Mouse (Mus musculus): ENCODE data around the gene Pofut1. TPM values are rescaled to one million over a fixed set of nuclear protein-coding genes. Genes with fewer than 3 reads are reported as not detected.
"Not testable (repeated sequence)": the region's sequence is repeated elsewhere in the genome, so short reads cannot be mapped to it uniquely, and the experiment has no call there.

The Pofut1 gene
- total RNA-seq, 4 experiments from 2014 or later: 16.2 to 17.9 (median 17.3) TPM

GRCm38 (mm10) chr2:153238406-153238805 is 2.9 kb upstream of the Pofut1 start:
- DNase-seq (ENCODE audit: low spot score in 2 of 2): no peak

GRCm38 (mm10) chr2:153239021-153239859 is 2.1 kb upstream of the Pofut1 start:
- DNase-seq (ENCODE audit: low spot score in 2 of 2): no peak

- no peak for DNase-seq (ENCODE audit: low spot score in 2 of 2)
Measured at GRCm38 (mm10) chr2:153239860-153240480, 1.4 kb upstream of the Pofut1 start.

- DNase-seq (ENCODE audit: low spot score in 2 of 2): peak in 1 of 2 experiments; percentile 12
Measured at GRCm38 (mm10) chr2:153240701-153241235, 565 bp upstream of the Pofut1 start.

GRCm38 (mm10) chr2:153242156-153242555 is 823 bp downstream of the Pofut1 start:
- no peak for DNase-seq (ENCODE audit: low spot score in 2 of 2)

- DNase-seq (ENCODE audit: low spot score in 2 of 2): no peak
Measured at GRCm38 (mm10) chr2:153249751-153250150, 8.4 kb downstream of the Pofut1 start.

GRCm38 (mm10) chr2:153256604-153257003 is 15.3 kb downstream of the Pofut1 start:
- DNase-seq (ENCODE audit: low spot score in 2 of 2): no peak

GRCm38 (mm10) chr2:153259030-153259863 is 17.9 kb downstream of the Pofut1 start:
- DNase-seq (ENCODE audit: low spot score in 2 of 2): no peak

GRCm38 (mm10) chr2:153259864-153260674 is 18.7 kb downstream of the Pofut1 start:
- DNase-seq (ENCODE audit: low spot score in 2 of 2): no peak

GRCm38 (mm10) chr2:153263053-153263452 is 21.7 kb downstream of the Pofut1 start:
- DNase-seq (ENCODE audit: low spot score in 2 of 2): no peak

- DNase-seq (ENCODE audit: low spot score in 2 of 2): no peak
Measured at GRCm38 (mm10) chr2:153267331-153267730, 26.0 kb downstream of the Pofut1 start.

- not testable (repeated sequence) for DNase-seq (ENCODE audit: low spot score in 2 of 2)
Measured at GRCm38 (mm10) chr2:153270231-153270915, 29.0 kb downstream of the Pofut1 start.

- DNase-seq (ENCODE audit: low spot score in 2 of 2): not testable (repeated sequence)
Measured at GRCm38 (mm10) chr2:153274200-153274918, 33.0 kb downstream of the Pofut1 start.

GRCm38 (mm10) chr2:153274919-153275247 is 33.5 kb downstream of the Pofut1 start:
- no peak for DNase-seq (ENCODE audit: low spot score in 2 of 2)

- DNase-seq (ENCODE audit: low spot score in 2 of 2): not testable (repeated sequence)
Measured at GRCm38 (mm10) chr2:153275577-153275976, 34.2 kb downstream of the Pofut1 start.

- DNase-seq (ENCODE audit: low spot score in 2 of 2): no peak
Measured at GRCm38 (mm10) chr2:153276440-153276839, 35.1 kb downstream of the Pofut1 start.

GRCm38 (mm10) chr2:153276846-153277245 is 35.5 kb downstream of the Pofut1 start:
- not testable (repeated sequence) for DNase-seq (ENCODE audit: low spot score in 2 of 2)

- DNase-seq (ENCODE audit: low spot score in 2 of 2): no peak
Measured at GRCm38 (mm10) chr2:153278357-153278756, 37.0 kb downstream of the Pofut1 start.

GRCm38 (mm10) chr2:153283919-153284318 is 42.6 kb downstream of the Pofut1 start:
- DNase-seq (ENCODE audit: low spot score in 2 of 2): no peak

Measured in left cerebral cortex, adult 8-10 months (tissue).